Comparison of ENCODE assay signal across 13 mouse cellular contexts in genomic region chr4:151576291-151577108, GRCm38 (mm10).
DNase-seq lines count a peak whose midpoint lies in the region; ATAC-seq lines count a peak whose summit lies in the region.
"Had no signal": no experiment of that assay in that cellular context is flagged by ENCODE, and none has a peak within 500 bp of the region (broad histone marks: within the 10 kb centered on the region; RNA-seq: fewer than 3 reads in every experiment).

No protein-coding gene starts in this region.

- no peak overlapping the region for H3K4me2 ChIP-seq in hindbrain, embryonic 15.5 days
- no peak overlapping the region for H3K4me2 ChIP-seq in neural tube, embryonic 13.5 days
- H3K4me2 ChIP-seq: embryonic facial prominence, embryonic 13.5 days had no signal

- peak overlapping the region; percentile 2 for H3K27ac ChIP-seq in hindbrain, embryonic 15.5 days (replicated peaks)
- H3K27ac ChIP-seq in hindbrain, embryonic 10.5 days = no peak overlapping the region
- peak overlapping the region; percentile 47 for H3K27ac ChIP-seq in neural tube, embryonic 13.5 days (replicated peaks)
- H3K27ac ChIP-seq: embryonic facial prominence, embryonic 13.5 days; heart, adult 2 months had no signal

- WGBS in hindbrain, embryonic 15.5 days = 69% methylated on average over 15 of the region's 15 CpGs
- WGBS in hindbrain, embryonic 10.5 days = 84% methylated on average over 15 of the region's 15 CpGs
- 76% methylated on average over 15 of the region's 15 CpGs for WGBS in neural tube, embryonic 13.5 days

- H3K4me3 ChIP-seq in hindbrain, embryonic 15.5 days = no peak overlapping the region
- H3K4me3 ChIP-seq in hindbrain, embryonic 10.5 days = no peak overlapping the region
- H3K4me3 ChIP-seq in neural tube, embryonic 13.5 days = no peak overlapping the region
- H3K4me3 ChIP-seq: embryonic facial prominence, embryonic 13.5 days; heart, adult 2 months; megakaryocyte, embryonic 14.5 days had no signal

- H3K4me1 ChIP-seq in hindbrain, embryonic 15.5 days (replicated peaks) = peaks cover 14% of the 10 kb centered on the region
- peaks cover 13% of the 10 kb centered on the region for H3K4me1 ChIP-seq in hindbrain, embryonic 10.5 days (replicated peaks)
- H3K4me1 ChIP-seq in neural tube, embryonic 13.5 days (replicated peaks) = peaks cover 14% of the 10 kb centered on the region
- H3K4me1 ChIP-seq: megakaryocyte, embryonic 14.5 days had no signal

- ATAC-seq in hindbrain, embryonic 15.5 days (ENCODE audit: low FRiP score, low read depth) = peak; percentile 55; the same call in 1 of the 2 replicates
- no peak for ATAC-seq in neural tube, embryonic 13.5 days (ENCODE audit: low read depth)
- ATAC-seq: forebrain, embryonic 16.5 days had no signal

- DNase-seq in hindbrain, embryonic 10.5 days (ENCODE audit: low spot score) = no peak
- DNase-seq in neural tube, embryonic 10.5 days (ENCODE audit: extremely low spot score, low spot score) = no peak
- peak; percentile 7 for DNase-seq in kidney, postnatal 14 days
- DNase-seq in right cerebral cortex, postnatal 25 days = peak; percentile 36
- no peak for DNase-seq in heart, adult 18-20 months
- no peak for DNase-seq in retina, postnatal 1 day
- DNase-seq: heart, adult 2 months; thymus, adult 2 months had no signal

- H3K9ac ChIP-seq in hindbrain, embryonic 15.5 days = no peak overlapping the region
- no peak overlapping the region for H3K9ac ChIP-seq in neural tube, embryonic 13.5 days
- H3K9ac ChIP-seq: embryonic facial prominence, embryonic 13.5 days had no signal

- no peaks in the 10 kb centered on the region for H3K27me3 ChIP-seq in hindbrain, embryonic 15.5 days
- no peaks in the 10 kb centered on the region; the same call in none of the 2 replicates for H3K27me3 ChIP-seq in hindbrain, embryonic 10.5 days (ENCODE audit: insufficient read depth, poor library complexity, severe bottlenecking)
- H3K27me3 ChIP-seq in neural tube, embryonic 13.5 days = no peaks in the 10 kb centered on the region
- H3K27me3 ChIP-seq: embryonic facial prominence, embryonic 13.5 days; megakaryocyte, embryonic 14.5 days had no signal

- no peaks in the 10 kb centered on the region for H3K9me3 ChIP-seq in hindbrain, embryonic 15.5 days
- no peaks in the 10 kb centered on the region for H3K9me3 ChIP-seq in hindbrain, embryonic 10.5 days
- H3K9me3 ChIP-seq in neural tube, embryonic 13.5 days = no peaks in the 10 kb centered on the region
- H3K9me3 ChIP-seq: embryonic facial prominence, embryonic 13.5 days had no signal

- no peaks in the 10 kb centered on the region for H3K36me3 ChIP-seq in hindbrain, embryonic 15.5 days
- H3K36me3 ChIP-seq in hindbrain, embryonic 10.5 days = no peaks in the 10 kb centered on the region
- no peaks in the 10 kb centered on the region for H3K36me3 ChIP-seq in neural tube, embryonic 13.5 days
- H3K36me3 ChIP-seq: embryonic facial prominence, embryonic 13.5 days had no signal

Comparison
In these comparisons a context has a peak if more than half of its experiments do, and no peak if none do; other contexts are left out.
1. DNase-seq: peak in kidney, postnatal 14 days (single experiment) and right cerebral cortex, postnatal 25 days (single experiment); none in hindbrain, embryonic 10.5 days (single experiment), neural tube, embryonic 10.5 days (single experiment), heart, adult 18-20 months (0 of 2) and retina, postnatal 1 day (single experiment).